Mouse (Mus musculus): ENCODE measurements around the gene Hdac7. TPM values are rescaled to one million over a fixed set of nuclear protein-coding genes. Genes with fewer than 3 reads are reported as not detected.

Gene Hdac7
- polyA plus RNA-seq, 1 experiment from 2014 or later, result 27.8 TPM

DNA sequence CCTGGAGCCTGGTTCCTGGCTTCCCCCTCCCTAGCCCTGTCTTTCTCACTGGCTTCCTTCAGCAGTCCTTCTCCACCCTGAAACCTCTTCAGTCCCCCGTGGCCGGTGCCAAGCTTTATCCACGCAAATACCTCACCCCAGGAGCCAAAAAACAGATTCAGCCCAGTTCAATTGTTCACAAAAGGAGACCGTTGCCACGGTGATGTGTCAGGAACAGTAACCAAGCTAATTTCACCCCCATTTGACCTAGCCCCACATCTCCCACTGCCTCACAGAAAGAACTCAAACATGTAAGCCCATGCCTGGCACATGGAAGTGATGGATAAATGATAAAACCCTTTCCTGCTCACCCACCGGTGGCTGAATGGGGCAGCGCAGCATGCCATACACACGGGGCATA lies 78.1 kb downstream of the Hdac7 start:
- ATAC-seq (ENCODE audit: insufficient number of reproducible peaks, low FRiP score), result no peak
- peaks cover 18% of the 10 kb centered on the region for H3K27me3 ChIP-seq (replicated peaks)
- H3K36me3 ChIP-seq, result no peaks in the 10 kb centered on the region
- peak overlapping the region; percentile 51 for H3K4me3 ChIP-seq
- 29% methylated on average over 8 of the region's 8 CpGs for WGBS
- no peaks in the 10 kb centered on the region for H3K9me3 ChIP-seq (replicated peaks)
- peak overlapping the region; percentile 88 for H3K4me2 ChIP-seq
- H3K9ac ChIP-seq, result peak overlapping the region; percentile 72
- no peak overlapping the region for H3K27ac ChIP-seq (ENCODE audit: poor library complexity, severe bottlenecking)
- peaks cover 53% of the 10 kb centered on the region for H3K4me1 ChIP-seq (replicated peaks)

GRCm38 (mm10) chr15:97765090-97765794 lies 79.1 kb downstream of the Hdac7 start:
- no peak for ATAC-seq (ENCODE audit: insufficient number of reproducible peaks, low FRiP score)
- Histone ChIP-seq H3K27me3 (replicated peaks) (peaks cover 16% of the 10 kb centered on the region), H3K4me2 (peak overlapping the region; percentile 88), H3K27ac (ENCODE audit: poor library complexity, severe bottlenecking) (no peak overlapping the region), H3K4me1 (replicated peaks) (peaks cover 50% of the 10 kb centered on the region), H3K4me3 (peak overlapping the region; percentile 51), H3K9ac (0 out of 2 replicates have a peak overlapping the region, but pooled peaks have one; percentile 72), H3K9me3 (replicated peaks) (no peaks in the 10 kb centered on the region), H3K36me3 (no peaks in the 10 kb centered on the region; the same call in 1 of the 2 replicates)
- 41% methylated on average over 13 of the region's 13 CpGs for WGBS

- H3K9ac ChIP-seq, result no peak overlapping the region
- H3K36me3 ChIP-seq, result peaks cover 6% of the 10 kb centered on the region
- H3K4me1 ChIP-seq (replicated peaks), result peaks cover 50% of the 10 kb centered on the region
- H3K9me3 ChIP-seq (replicated peaks), result no peaks in the 10 kb centered on the region
- no peak overlapping the region for H3K27ac ChIP-seq (ENCODE audit: poor library complexity, severe bottlenecking)
- no peak for ATAC-seq (ENCODE audit: insufficient number of reproducible peaks, low FRiP score)
- peaks cover 11% of the 10 kb centered on the region for H3K27me3 ChIP-seq (replicated peaks)
- H3K4me2 ChIP-seq, result no peak overlapping the region
- 67% methylated on average over 2 of the region's 2 CpGs for WGBS
- H3K4me3 ChIP-seq, result no peak overlapping the region
Measured at GRCm38 (mm10) chr15:97764532-97764931, 79.8 kb downstream of the Hdac7 start.

DNA sequence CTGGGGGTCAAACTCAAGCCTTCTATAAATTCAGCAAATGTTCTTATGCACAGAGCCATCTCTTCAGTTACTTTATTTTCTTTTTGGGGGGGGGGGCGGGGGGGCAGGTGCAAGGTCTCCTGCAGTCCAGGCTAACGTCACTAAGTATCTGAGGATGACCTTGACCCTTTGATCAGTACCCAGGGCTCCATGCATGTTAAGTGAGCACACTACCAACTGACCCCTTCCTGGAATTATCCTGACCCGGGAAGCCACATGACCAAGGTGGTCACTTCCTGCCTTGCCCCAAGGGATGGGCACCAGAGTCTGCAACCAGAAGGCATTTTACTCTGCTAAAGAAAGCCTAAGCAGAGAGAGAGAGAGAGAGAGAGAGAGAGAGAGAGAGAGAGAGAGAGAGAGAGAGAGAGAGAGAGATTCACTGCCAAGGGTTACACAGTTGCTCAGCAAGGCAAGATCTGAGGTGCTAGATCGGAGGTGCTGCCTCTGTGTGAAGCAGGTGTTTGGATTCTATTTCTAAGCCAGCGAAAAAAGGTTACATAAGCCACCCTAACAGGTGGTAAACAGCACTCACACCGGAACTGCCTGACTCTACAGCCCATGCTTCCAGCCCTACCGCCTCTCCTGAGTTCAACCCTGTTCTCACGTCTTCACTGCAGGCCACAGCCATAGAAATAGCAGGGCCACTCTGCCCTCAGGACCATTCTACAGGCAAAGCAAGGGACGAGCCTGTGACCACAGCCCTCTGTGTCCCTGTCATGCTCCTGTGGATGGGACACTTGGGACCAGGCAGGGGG lies 80.8 kb downstream of the Hdac7 start:
- peaks cover 11% of the 10 kb centered on the region for H3K27me3 ChIP-seq (replicated peaks)
- peaks cover 15% of the 10 kb centered on the region for H3K36me3 ChIP-seq
- H3K9me3 ChIP-seq (replicated peaks), result no peaks in the 10 kb centered on the region
- no peak overlapping the region for H3K4me3 ChIP-seq
- 64% methylated on average over 9 of the region's 9 CpGs for WGBS
- H3K27ac ChIP-seq (ENCODE audit: poor library complexity, severe bottlenecking), result no peak overlapping the region
- no peak for ATAC-seq (ENCODE audit: insufficient number of reproducible peaks, low FRiP score)
- H3K4me2 ChIP-seq, result no peak overlapping the region
- peaks cover 45% of the 10 kb centered on the region for H3K4me1 ChIP-seq (replicated peaks)
- H3K9ac ChIP-seq, result no peak overlapping the region

DNA sequence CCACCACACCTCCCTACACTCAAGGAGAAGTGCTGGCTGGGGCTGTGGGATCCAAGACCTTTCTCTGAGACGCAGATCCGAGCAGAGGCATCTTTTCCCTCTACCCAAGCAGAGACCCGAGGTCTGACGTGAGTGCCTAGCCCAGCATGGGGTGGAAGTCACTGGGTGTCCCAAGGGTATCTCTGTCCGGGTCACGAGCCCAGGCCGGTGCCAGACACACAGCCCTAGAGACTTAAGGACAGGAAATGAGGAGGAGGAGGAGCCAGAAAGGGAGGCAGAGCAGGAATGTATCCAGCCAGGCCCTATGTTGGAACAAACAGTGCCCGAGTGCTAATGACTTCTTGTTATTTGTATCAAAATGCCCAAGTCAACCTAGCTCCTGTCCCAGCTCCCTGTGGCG lies 81.6 kb downstream of the Hdac7 start:
- ATAC-seq (ENCODE audit: insufficient number of reproducible peaks, low FRiP score), result no peak
- peaks cover 21% of the 10 kb centered on the region for H3K36me3 ChIP-seq
- H3K4me2 ChIP-seq, result no peak overlapping the region
- WGBS, result 50% methylated on average over 9 of the region's 9 CpGs
- H3K9ac ChIP-seq, result no peak overlapping the region
- no peaks in the 10 kb centered on the region for H3K9me3 ChIP-seq (replicated peaks)
- H3K27ac ChIP-seq (ENCODE audit: poor library complexity, severe bottlenecking), result no peak overlapping the region
- no peak overlapping the region for H3K4me3 ChIP-seq
- H3K4me1 ChIP-seq (replicated peaks), result peaks cover 42% of the 10 kb centered on the region
- H3K27me3 ChIP-seq (replicated peaks), result peaks cover 11% of the 10 kb centered on the region

GRCm38 (mm10) chr15:97761438-97761837 lies 82.9 kb downstream of the Hdac7 start:
- Histone ChIP-seq H3K27ac (ENCODE audit: poor library complexity, severe bottlenecking) (no peak overlapping the region), H3K27me3 (replicated peaks) (peaks cover 12% of the 10 kb centered on the region), H3K9ac (no peak overlapping the region), H3K4me1 (replicated peaks) (peaks cover 30% of the 10 kb centered on the region), H3K9me3 (replicated peaks) (no peaks in the 10 kb centered on the region), H3K36me3 (peaks cover 27% of the 10 kb centered on the region), H3K4me2 (no peak overlapping the region), H3K4me3 (no peak overlapping the region)
- ATAC-seq (ENCODE audit: insufficient number of reproducible peaks, low FRiP score), result no peak
- WGBS, result 54% methylated on average over 13 of the region's 13 CpGs

- Histone ChIP-seq H3K36me3 (peaks cover 27% of the 10 kb centered on the region), H3K27me3 (replicated peaks) (peaks cover 7% of the 10 kb centered on the region; the same call in 1 of the 2 replicates)
- no peak for ATAC-seq (ENCODE audit: insufficient number of reproducible peaks, low FRiP score)
Measured at GRCm38 (mm10) chr15:97760952-97761351, 83.3 kb downstream of the Hdac7 start.

DNA sequence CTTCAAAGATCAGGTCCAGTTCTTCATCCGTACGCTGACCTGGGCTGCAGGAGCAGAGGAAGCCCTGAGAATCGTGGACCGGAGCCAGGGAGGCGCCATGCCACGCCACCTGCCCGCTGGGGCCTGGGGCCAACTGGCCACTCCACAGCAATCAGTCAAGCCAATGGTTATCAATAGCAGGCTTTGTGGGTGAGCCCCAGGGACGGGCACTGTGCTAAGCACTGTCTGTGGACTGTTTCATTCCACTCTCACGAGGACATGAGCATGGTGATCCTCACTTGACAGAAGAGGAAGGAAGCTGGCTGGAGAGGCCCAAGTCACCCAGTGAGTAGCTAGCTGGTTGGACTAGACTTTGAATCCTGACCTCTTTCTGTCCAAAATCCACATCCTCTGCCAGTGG lies 84.3 kb downstream of the Hdac7 start:
- Histone ChIP-seq H3K9ac (no peak overlapping the region), H3K9me3 (replicated peaks) (no peaks in the 10 kb centered on the region), H3K4me3 (no peak overlapping the region)

More at GRCm38 (mm10) chr15:97760952-97761351, 83.3 kb downstream of the Hdac7 start:
- WGBS, result 57% methylated on average over 5 of the region's 5 CpGs
- Histone ChIP-seq H3K4me1 (replicated peaks) (peaks cover 29% of the 10 kb centered on the region), H3K4me2 (no peak overlapping the region), H3K4me3 (no peak overlapping the region), H3K9ac (no peak overlapping the region), H3K27ac (ENCODE audit: poor library complexity, severe bottlenecking) (no peak overlapping the region), H3K9me3 (replicated peaks) (no peaks in the 10 kb centered on the region)

DNA sequence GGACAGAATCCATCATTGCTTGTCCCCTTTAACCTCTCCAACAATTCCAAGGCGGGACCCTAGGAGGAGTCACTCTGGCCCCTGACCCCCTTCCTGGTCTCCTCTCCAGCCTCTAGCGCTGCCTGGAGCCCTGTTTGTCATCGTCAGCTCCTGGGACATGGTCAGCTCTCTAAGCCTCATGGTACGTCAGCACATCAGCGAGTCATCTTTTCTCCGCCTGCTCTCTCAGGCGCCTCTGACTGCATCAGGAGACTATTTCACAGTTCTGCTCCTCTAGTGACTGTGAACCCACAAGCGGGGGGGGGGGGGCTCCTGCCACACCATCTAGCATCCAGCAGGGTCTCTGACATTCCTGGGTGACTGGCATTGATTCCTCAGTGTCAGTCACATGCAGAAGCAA lies 88.9 kb downstream of the Hdac7 start:
- H3K4me1 ChIP-seq (replicated peaks), result peaks cover 46% of the 10 kb centered on the region
- 32% methylated on average over 8 of the region's 8 CpGs for WGBS
- H3K27ac ChIP-seq (ENCODE audit: poor library complexity, severe bottlenecking), result no peak overlapping the region
- H3K9me3 ChIP-seq (replicated peaks), result no peaks in the 10 kb centered on the region
- ATAC-seq (ENCODE audit: insufficient number of reproducible peaks, low FRiP score), result no peak
- H3K27me3 ChIP-seq (replicated peaks), result peaks cover 7% of the 10 kb centered on the region; the same call in 1 of the 2 replicates
- H3K36me3 ChIP-seq, result peaks cover 46% of the 10 kb centered on the region
- H3K9ac ChIP-seq, result 0 out of 2 replicates have a peak overlapping the region, but pooled peaks have one; percentile 29
- H3K4me3 ChIP-seq, result no peak overlapping the region
- H3K4me2 ChIP-seq, result no peak overlapping the region

More for the DNA sequence above, 84.3 kb downstream of the Hdac7 start:
- no peak for ATAC-seq (ENCODE audit: insufficient number of reproducible peaks, low FRiP score)
- WGBS, result 84% methylated on average over 9 of the region's 9 CpGs
- no peak overlapping the region for H3K27ac ChIP-seq (ENCODE audit: poor library complexity, severe bottlenecking)
- H3K4me1 ChIP-seq (replicated peaks), result peaks cover 29% of the 10 kb centered on the region
- H3K27me3 ChIP-seq (replicated peaks), result peaks cover 7% of the 10 kb centered on the region; the same call in 1 of the 2 replicates
- peaks cover 27% of the 10 kb centered on the region for H3K36me3 ChIP-seq
- no peak overlapping the region for H3K4me2 ChIP-seq

DNA sequence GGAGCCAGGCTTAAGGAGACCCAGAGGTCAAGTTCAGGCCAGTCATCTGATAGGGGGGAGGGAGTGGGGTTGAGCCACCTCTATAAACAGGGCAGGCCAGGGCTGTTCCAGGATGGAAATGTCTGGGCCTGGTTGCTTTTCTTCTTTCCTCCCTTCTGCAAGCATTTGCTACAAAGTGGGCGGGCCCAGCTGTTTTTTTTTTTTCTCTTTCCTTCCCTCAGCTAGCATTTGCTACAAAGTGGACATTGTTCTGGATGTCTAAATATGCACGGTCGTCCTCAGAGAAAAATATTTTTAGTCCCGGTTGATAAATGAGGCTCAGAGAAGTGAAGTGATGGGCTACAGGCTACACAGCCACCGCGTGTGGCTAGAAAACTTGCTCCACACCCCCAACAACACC lies 89.8 kb downstream of the Hdac7 start:
- Histone ChIP-seq H3K36me3 (peaks cover 39% of the 10 kb centered on the region), H3K27ac (ENCODE audit: poor library complexity, severe bottlenecking) (peak overlapping the region; percentile 29; the same call in 1 of the 2 replicates), H3K4me2 (no peak overlapping the region), H3K27me3 (replicated peaks) (peaks cover 7% of the 10 kb centered on the region; the same call in 1 of the 2 replicates), H3K9me3 (replicated peaks) (no peaks in the 10 kb centered on the region), H3K4me1 (replicated peaks) (peaks cover 54% of the 10 kb centered on the region), H3K4me3 (no peak overlapping the region), H3K9ac (no peak overlapping the region)
- no peak for ATAC-seq (ENCODE audit: insufficient number of reproducible peaks, low FRiP score)
- 30% methylated on average over 6 of the region's 6 CpGs for WGBS

- Histone ChIP-seq H3K4me1 (replicated peaks) (peaks cover 71% of the 10 kb centered on the region), H3K9me3 (replicated peaks) (no peaks in the 10 kb centered on the region), H3K36me3 (peaks cover 33% of the 10 kb centered on the region), H3K9ac (no peak overlapping the region), H3K27me3 (replicated peaks) (peaks cover 5% of the 10 kb centered on the region; the same call in 1 of the 2 replicates), H3K4me3 (no peak overlapping the region), H3K27ac (ENCODE audit: poor library complexity, severe bottlenecking) (no peak overlapping the region), H3K4me2 (no peak overlapping the region)
- no peak for ATAC-seq (ENCODE audit: insufficient number of reproducible peaks, low FRiP score)
- 91% methylated on average over 5 of the region's 5 CpGs for WGBS
Measured at GRCm38 (mm10) chr15:97752491-97752890, 91.8 kb downstream of the Hdac7 start.
